Mouse (Mus musculus) midbrain, embryonic 15.5 days (tissue): Measurements from ENCODE around the gene Map2k1. TPM values are rescaled to one million over a fixed set of nuclear protein-coding genes. Genes with fewer than 3 reads are reported as not detected.
"Not testable (repeated sequence)": the region's sequence is repeated elsewhere in the genome, so short reads cannot be mapped to it uniquely, and the experiment has no call there.

Source experiments
- ATAC-seq: fragments of 200-750 bp; cut with Nextera tagmentation; replicated peaks from 2 replicates; pipeline ENCODE4 v1.8.0; 2017; ENCODE audit warnings: moderate TSS enrichment
- H3K27ac ChIP-seq: fragments of 300-500 bp; sonication (generic); 2 replicates; pipeline ENCODE4 v1.5.1; 2015; ENCODE audit warnings: mild to moderate bottlenecking, inconsistent platforms
- H3K27me3 ChIP-seq: fragments of 300-500 bp; sonication (generic); replicated peaks from 2 replicates; pipeline ENCODE4 v1.6.1; 2015; ENCODE audit warnings: inconsistent platforms
- H3K36me3 ChIP-seq: fragments of 300-500 bp; sonication (generic); replicated peaks from 2 replicates; pipeline ENCODE4 v1.6.1; 2015; ENCODE audit warnings: inconsistent platforms
- H3K4me1 ChIP-seq: fragments of 300-500 bp; sonication (generic); 2 replicates; pipeline ENCODE4 v1.6.1; 2015; ENCODE audit warnings: inconsistent platforms
- H3K4me2 ChIP-seq: fragments of 300-500 bp; sonication (generic); 2 replicates; pipeline ENCODE4 v1.6.1; 2015; ENCODE audit warnings: inconsistent platforms, mild to moderate bottlenecking, moderate library complexity
- H3K4me3 ChIP-seq: fragments of 300-500 bp; sonication (generic); 2 replicates; pipeline ENCODE4 v1.5.1; 2015; ENCODE audit warnings: mild to moderate bottlenecking, inconsistent platforms
- H3K9ac ChIP-seq: fragments of 300-500 bp; sonication (generic); 2 replicates; pipeline ENCODE4 v1.6.1; 2015; ENCODE audit warnings: mild to moderate bottlenecking, inconsistent platforms
- H3K9me3 ChIP-seq: fragments of 300-500 bp; sonication (generic); 2 replicates; pipeline ENCODE4 v1.6.1; 2016; ENCODE audit warnings: inconsistent platforms
- WGBS: fragments of 180-500 bp; shearing (Covaris S2); methylation state at CpG from one replicate; pipeline ENCODE4 v1.1.7; 2015; ENCODE audit warnings: mixed read lengths; 5-methylcytosine and 5-hydroxymethylcytosine counted together
- polyA plus RNA-seq: library from polyadenylated mRNA; unstranded; fragments of >200 nt; fragmentation: Nextera tagmentation; extraction: Ambion mirVana; gene quantifications from 2 replicates; pipeline ENCODE4 v1.2.1, GENCODE M21; 2015

The Map2k1 gene
- polyA plus RNA-seq, 1 experiment from 2014 or later, result 56.9 TPM

- not testable (repeated sequence) for ATAC-seq, H3K4me3 ChIP-seq, H3K9me3 ChIP-seq, H3K36me3 ChIP-seq, H3K27ac ChIP-seq, H3K4me2 ChIP-seq, H3K4me1 ChIP-seq, H3K9ac ChIP-seq, H3K27me3 ChIP-seq
- WGBS, result 95% methylated on average over 8 of the region's 8 CpGs
Observed at GRCm38 (mm10) chr9:64268836-64269235, 15.4 kb upstream of the Map2k1 start.

GRCm38 (mm10) chr9:64268196-64268595, 14.8 kb upstream of the Map2k1 start:
- WGBS, result 89% methylated on average over 10 of the region's 10 CpGs
- Histone ChIP-seq H3K4me3 (no peak overlapping the region), H3K27me3 (no peaks in the 10 kb centered on the region), H3K4me1 (no peaks in the 10 kb centered on the region), H3K4me2 (no peak overlapping the region), H3K9ac (no peak overlapping the region), H3K36me3 (no peaks in the 10 kb centered on the region), H3K9me3 (no peaks in the 10 kb centered on the region), H3K27ac (no peak overlapping the region)
- ATAC-seq, result no peak

GRCm38 (mm10) chr9:64267231-64267630, 13.8 kb upstream of the Map2k1 start:
- Histone ChIP-seq H3K4me2 (no peak overlapping the region), H3K27me3 (no peaks in the 10 kb centered on the region), H3K36me3 (no peaks in the 10 kb centered on the region), H3K9me3 (no peaks in the 10 kb centered on the region), H3K4me3 (no peak overlapping the region), H3K9ac (no peak overlapping the region), H3K27ac (no peak overlapping the region), H3K4me1 (no peaks in the 10 kb centered on the region)
- 94% methylated on average over 1 of the region's 1 CpGs for WGBS
- no peak for ATAC-seq

- WGBS, result 50% methylated on average over 1 of the region's 1 CpGs
Observed at GRCm38 (mm10) chr9:64264813-64265212, 11.4 kb upstream of the Map2k1 start.

GRCm38 (mm10) chr9:64261023-64261422, 7.6 kb upstream of the Map2k1 start:
- Histone ChIP-seq H3K36me3 (no peaks in the 10 kb centered on the region), H3K4me1 (no peaks in the 10 kb centered on the region), H3K4me2 (no peak overlapping the region), H3K27me3 (no peaks in the 10 kb centered on the region), H3K9ac (no peak overlapping the region), H3K4me3 (no peak overlapping the region), H3K27ac (no peak overlapping the region), H3K9me3 (no peaks in the 10 kb centered on the region)
- no peak for ATAC-seq
- WGBS, result 83% methylated on average over 4 of the region's 4 CpGs

More at GRCm38 (mm10) chr9:64264813-64265212, 11.4 kb upstream of the Map2k1 start:
- Histone ChIP-seq H3K36me3 (no peaks in the 10 kb centered on the region), H3K27ac (no peak overlapping the region), H3K4me1 (no peaks in the 10 kb centered on the region), H3K9me3 (no peaks in the 10 kb centered on the region), H3K27me3 (no peaks in the 10 kb centered on the region), H3K9ac (no peak overlapping the region), H3K4me3 (no peak overlapping the region), H3K4me2 (no peak overlapping the region)
- no peak for ATAC-seq

GRCm38 (mm10) chr9:64259906-64260305, 6.5 kb upstream of the Map2k1 start:
- Histone ChIP-seq H3K36me3 (no peaks in the 10 kb centered on the region), H3K4me1 (no peaks in the 10 kb centered on the region), H3K9me3 (no peaks in the 10 kb centered on the region), H3K27ac (no peak overlapping the region), H3K9ac (no peak overlapping the region), H3K27me3 (no peaks in the 10 kb centered on the region), H3K4me3 (no peak overlapping the region), H3K4me2 (no peak overlapping the region)
- WGBS, result 92% methylated on average over 5 of the region's 5 CpGs
- ATAC-seq, result no peak

- Histone ChIP-seq H3K4me2 (no peak overlapping the region), H3K27ac (no peak overlapping the region), H3K9ac (no peak overlapping the region), H3K27me3 (no peaks in the 10 kb centered on the region), H3K4me1 (peaks cover 15% of the 10 kb centered on the region), H3K9me3 (no peaks in the 10 kb centered on the region), H3K36me3 (no peaks in the 10 kb centered on the region), H3K4me3 (no peak overlapping the region)
- no peak for ATAC-seq
- WGBS, result 90% methylated on average over 3 of the region's 3 CpGs
Observed at GRCm38 (mm10) chr9:64256204-64256603, 2.8 kb upstream of the Map2k1 start.

- H3K4me1 ChIP-seq, result peaks cover 17% of the 10 kb centered on the region
- H3K27me3 ChIP-seq, result no peaks in the 10 kb centered on the region
- H3K36me3 ChIP-seq, result no peaks in the 10 kb centered on the region
- H3K9me3 ChIP-seq, result no peaks in the 10 kb centered on the region
- no peak for ATAC-seq
- no peak overlapping the region for H3K4me2 ChIP-seq
- H3K4me3 ChIP-seq, result no peak overlapping the region
- no peak overlapping the region for H3K9ac ChIP-seq
- no peak overlapping the region for H3K27ac ChIP-seq
- 86% methylated on average over 3 of the region's 3 CpGs for WGBS
Observed at GRCm38 (mm10) chr9:64255422-64255821, 2.0 kb upstream of the Map2k1 start.

GRCm38 (mm10) chr9:64252591-64253020, 825 bp downstream of the Map2k1 start:
- Histone ChIP-seq H3K4me1 (peaks cover 17% of the 10 kb centered on the region), H3K4me3 (peak overlapping the region; percentile 99)
- ATAC-seq, result no peak; the same call in 1 of the 2 replicates

GRCm38 (mm10) chr9:64250111-64250730, 3.2 kb downstream of the Map2k1 start:
- Histone ChIP-seq H3K27ac (no peak overlapping the region), H3K9ac (no peak overlapping the region), H3K36me3 (no peaks in the 10 kb centered on the region), H3K4me1 (peaks cover 17% of the 10 kb centered on the region), H3K27me3 (no peaks in the 10 kb centered on the region), H3K4me3 (no peak overlapping the region), H3K4me2 (no peak overlapping the region), H3K9me3 (no peaks in the 10 kb centered on the region)
- ATAC-seq, result no peak

More at GRCm38 (mm10) chr9:64252591-64253020, 825 bp downstream of the Map2k1 start:
- Histone ChIP-seq H3K4me2 (peak overlapping the region; percentile 93), H3K9me3 (no peaks in the 10 kb centered on the region), H3K36me3 (no peaks in the 10 kb centered on the region), H3K9ac (peak overlapping the region; percentile 85), H3K27ac (peak overlapping the region; percentile 88), H3K27me3 (no peaks in the 10 kb centered on the region)
- 0% methylated on average over 16 of the region's 16 CpGs for WGBS

GRCm38 (mm10) chr9:64249371-64249770, 4.1 kb downstream of the Map2k1 start:
- WGBS, result 92% methylated on average over 1 of the region's 1 CpGs
- Histone ChIP-seq H3K4me1 (peaks cover 17% of the 10 kb centered on the region), H3K36me3 (no peaks in the 10 kb centered on the region), H3K4me2 (no peak overlapping the region), H3K9ac (no peak overlapping the region), H3K27ac (no peak overlapping the region), H3K4me3 (no peak overlapping the region), H3K27me3 (no peaks in the 10 kb centered on the region), H3K9me3 (no peaks in the 10 kb centered on the region)
- ATAC-seq, result no peak

GRCm38 (mm10) chr9:64242381-64242831, 11.0 kb downstream of the Map2k1 start:
- H3K27ac ChIP-seq, result no peak overlapping the region
- no peak for ATAC-seq

GRCm38 (mm10) chr9:64240681-64241080, 12.8 kb downstream of the Map2k1 start:
- H3K4me1 ChIP-seq, result 0 out of 2 replicates have a peak, but pooled peaks cover 3% of the 10 kb centered on the region
- no peaks in the 10 kb centered on the region for H3K36me3 ChIP-seq
- H3K27me3 ChIP-seq, result no peaks in the 10 kb centered on the region
- ATAC-seq, result no peak
- H3K4me2 ChIP-seq, result no peak overlapping the region
- H3K9me3 ChIP-seq, result no peaks in the 10 kb centered on the region
- no peak overlapping the region for H3K27ac ChIP-seq
- 56% methylated on average over 8 of the region's 8 CpGs for WGBS
- H3K4me3 ChIP-seq, result no peak overlapping the region
- H3K9ac ChIP-seq, result no peak overlapping the region

More at GRCm38 (mm10) chr9:64242381-64242831, 11.0 kb downstream of the Map2k1 start:
- H3K9ac ChIP-seq, result no peak overlapping the region
- 82% methylated on average over 6 of the region's 6 CpGs for WGBS
- no peaks in the 10 kb centered on the region for H3K27me3 ChIP-seq
- no peak overlapping the region for H3K4me3 ChIP-seq
- no peaks in the 10 kb centered on the region for H3K36me3 ChIP-seq
- no peak overlapping the region for H3K4me2 ChIP-seq
- H3K9me3 ChIP-seq, result no peaks in the 10 kb centered on the region
- 0 out of 2 replicates have a peak, but pooled peaks cover 3% of the 10 kb centered on the region for H3K4me1 ChIP-seq
